Mouse (Mus musculus) embryonic fibroblast, embryonic 13.5 days (primary cell): Measurements from ENCODE around the gene Hcn4.

Experiments used
- CTCF ChIP-seq: IDR thresholded peaks from 2 replicates; pipeline ENCODE4 v1.5.1; 2011; ENCODE audit warnings: mild to moderate bottlenecking, control low read depth, low read length, moderate library complexity, borderline replicate concordance; ENCODE audit not compliant: insufficient read depth
- POLR2A ChIP-seq: IDR thresholded peaks from 2 replicates; pipeline ENCODE4 v1.6.1; 2011; ENCODE audit warnings: low read depth, mild to moderate bottlenecking, control low read depth, low read length, moderate library complexity

GRCm38 (mm10) chr9:58874354-58874753, 51.1 kb downstream of the Hcn4 start:
- TF ChIP-seq CTCF, result no peak
- TF ChIP-seq POLR2A, result no peak
